Mouse (Mus musculus) C2C12 (cell line): ENCODE data around the gene Rgs6. TPM values are rescaled to one million over a fixed set of nuclear protein-coding genes. Genes with fewer than 3 reads are reported as not detected.

Source experiments
- H3K27me3 ChIP-seq: one replicate; pipeline ENCODE4 v1.6.1; 2011; ENCODE audit not compliant: control insufficient read depth, insufficient read depth, insufficient read length
- H3K36me3 ChIP-seq: one replicate; pipeline ENCODE4 v1.6.1; 2011; ENCODE audit not compliant: control insufficient read depth, insufficient read depth
- H3K4me3 ChIP-seq: one replicate; pipeline ENCODE4 v1.5.1; 2011; ENCODE audit warnings: mild to moderate bottlenecking, control low read depth; ENCODE audit not compliant: poor library complexity, insufficient read depth, severe bottlenecking
- H3K79me2 ChIP-seq: one replicate; pipeline ENCODE4 v1.6.1; 2011; ENCODE audit not compliant: control insufficient read depth, insufficient read depth
- H3K79me3 ChIP-seq: one replicate; pipeline ENCODE4 v1.6.1; 2011; ENCODE audit warnings: low read depth, control low read depth
- H3ac ChIP-seq: one replicate; pipeline ENCODE3; 2011; ENCODE audit warnings: low read depth; ENCODE audit not compliant: control insufficient read depth, insufficient read length
- CEBPB ChIP-seq: IDR thresholded peaks from one replicate; pipeline ENCODE4 v1.6.1; 2011; ENCODE audit warnings: low read depth, mild to moderate bottlenecking, control low read depth, moderate library complexity
- CTCF ChIP-seq: IDR thresholded peaks from one replicate; pipeline ENCODE4 v1.5.1; 2011; ENCODE audit not compliant: control insufficient read depth, insufficient read depth, insufficient read length
- FOSL1 ChIP-seq: IDR thresholded peaks from one replicate; pipeline ENCODE4 v1.8.0; 2011; ENCODE audit warnings: mild to moderate bottlenecking, low read length; ENCODE audit not compliant: poor library complexity, insufficient read depth, severe bottlenecking
- MAX ChIP-seq: IDR thresholded peaks from one replicate; pipeline ENCODE4 v1.6.1; 2011; ENCODE audit warnings: mild to moderate bottlenecking, control low read depth
- MYOD1 ChIP-seq: IDR thresholded peaks from one replicate; pipeline ENCODE4 v1.6.1; 2011; ENCODE audit warnings: low read depth; ENCODE audit not compliant: control insufficient read depth, insufficient read length
- MYOG ChIP-seq: IDR thresholded peaks from one replicate; pipeline ENCODE4 v1.6.1; 2011; ENCODE audit not compliant: control insufficient read depth, insufficient read length; ENCODE audit errors: extremely low read depth
- USF1 ChIP-seq: IDR thresholded peaks from one replicate; pipeline ENCODE4 v1.6.1; 2011; ENCODE audit warnings: low read depth, mild to moderate bottlenecking, control low read depth, moderate library complexity
- polyA plus RNA-seq: library from polyadenylated mRNA; unstranded; fragments of >200 nt; fragmentation: generic; extraction: Trizol; gene quantifications from one replicate; pipeline ENCODE4 v1.2.1, GENCODE M21; 2012; ENCODE audit warnings: missing spikeins

The Rgs6 gene
- polyA plus RNA-seq, 1 experiment, result not detected

DNA sequence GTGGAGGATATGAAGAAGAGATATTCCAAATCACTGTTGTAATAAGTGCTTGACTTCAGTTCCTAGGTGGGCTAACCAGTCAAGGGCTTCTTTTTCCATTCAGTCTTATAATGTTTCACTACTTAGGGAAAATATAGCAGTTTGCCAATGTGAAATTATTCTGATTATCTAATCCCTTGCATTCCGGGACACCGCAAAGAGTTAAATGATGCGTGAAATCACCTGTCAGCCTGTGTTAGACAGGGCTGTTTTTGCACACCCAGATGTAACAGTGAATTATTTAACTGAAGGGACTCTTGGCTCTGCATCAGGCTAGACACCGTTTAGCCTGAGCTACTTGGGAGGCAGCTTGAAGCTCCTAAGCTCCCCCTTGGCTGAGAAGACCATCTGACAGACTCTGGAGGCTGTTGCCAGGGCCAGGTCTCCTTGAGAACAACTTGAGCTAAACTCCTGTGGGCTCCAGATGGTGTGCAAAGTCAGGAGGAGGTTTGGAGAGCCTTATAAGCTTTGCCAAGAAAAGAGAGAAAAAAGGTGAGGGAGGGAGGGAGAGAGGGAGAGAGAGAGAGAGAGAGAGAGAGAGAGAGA lies 382.5 kb downstream of the Rgs6 start:
- Histone ChIP-seq H3K27me3 (no peaks in the 10 kb centered on the region), H3K79me3 (no peaks in the 10 kb centered on the region), H3K79me2 (no peaks in the 10 kb centered on the region), H3K4me3 (no peak overlapping the region), H3K36me3 (no peaks in the 10 kb centered on the region), H3ac (no peak overlapping the region)
- TF ChIP-seq CEBPB, result no peak
- no peak for TF ChIP-seq MAX
- no peak for TF ChIP-seq MYOD1
- no peak for TF ChIP-seq USF1
- TF ChIP-seq CTCF, result no peak

DNA sequence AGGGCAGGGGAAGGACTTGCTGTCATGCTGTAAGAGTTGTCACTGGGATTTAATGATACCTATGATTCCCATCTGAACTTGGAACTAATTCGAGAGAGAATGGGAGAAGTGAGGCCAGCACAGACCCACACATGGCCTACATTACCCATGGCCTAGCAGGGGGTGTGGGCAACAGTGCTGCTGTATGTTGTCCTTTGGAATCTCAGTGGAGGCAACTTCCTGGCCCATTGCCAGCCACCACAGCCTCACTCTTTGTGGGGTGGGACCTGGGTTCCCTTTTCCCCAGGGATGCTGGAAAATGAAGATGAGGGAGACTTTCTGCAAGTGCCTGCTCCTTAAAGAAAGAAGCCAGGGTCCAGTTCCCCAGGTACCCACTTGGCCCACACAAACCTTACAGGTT lies 383.1 kb downstream of the Rgs6 start:
- no peaks in the 10 kb centered on the region for H3K79me2 ChIP-seq
- no peaks in the 10 kb centered on the region for H3K27me3 ChIP-seq
- no peak overlapping the region for H3ac ChIP-seq
- H3K4me3 ChIP-seq, result no peak overlapping the region
- TF ChIP-seq MYOG (no peak), MYOD1 (no peak), USF1 (no peak), CTCF (no peak)
- no peaks in the 10 kb centered on the region for H3K79me3 ChIP-seq
- H3K36me3 ChIP-seq, result no peaks in the 10 kb centered on the region

DNA sequence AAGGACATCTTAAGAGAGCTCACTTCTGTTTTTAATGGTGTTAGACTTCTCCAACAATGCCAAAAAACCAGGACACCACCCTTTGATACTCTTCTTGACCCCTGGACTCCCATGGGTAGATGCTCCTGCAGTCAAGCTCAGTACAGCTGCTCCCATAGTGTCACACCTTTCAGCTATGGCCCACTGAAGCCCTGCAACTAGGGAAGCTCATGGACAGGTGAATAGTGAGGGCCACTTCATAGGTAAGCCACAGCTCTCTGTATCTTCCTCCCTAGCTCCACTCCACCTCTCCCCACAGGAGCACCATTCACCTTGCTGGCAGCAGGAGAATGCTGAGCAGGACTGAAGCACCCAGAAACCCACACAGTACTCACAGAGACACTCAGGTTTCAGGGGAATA lies 384.6 kb downstream of the Rgs6 start:
- Histone ChIP-seq H3K36me3 (no peaks in the 10 kb centered on the region), H3K4me3 (no peak overlapping the region), H3ac (no peak overlapping the region), H3K79me3 (no peaks in the 10 kb centered on the region), H3K79me2 (no peaks in the 10 kb centered on the region), H3K27me3 (no peaks in the 10 kb centered on the region)
- no peak for TF ChIP-seq FOSL1
- TF ChIP-seq USF1, result no peak
- TF ChIP-seq MYOD1, result no peak
- no peak for TF ChIP-seq CTCF

DNA sequence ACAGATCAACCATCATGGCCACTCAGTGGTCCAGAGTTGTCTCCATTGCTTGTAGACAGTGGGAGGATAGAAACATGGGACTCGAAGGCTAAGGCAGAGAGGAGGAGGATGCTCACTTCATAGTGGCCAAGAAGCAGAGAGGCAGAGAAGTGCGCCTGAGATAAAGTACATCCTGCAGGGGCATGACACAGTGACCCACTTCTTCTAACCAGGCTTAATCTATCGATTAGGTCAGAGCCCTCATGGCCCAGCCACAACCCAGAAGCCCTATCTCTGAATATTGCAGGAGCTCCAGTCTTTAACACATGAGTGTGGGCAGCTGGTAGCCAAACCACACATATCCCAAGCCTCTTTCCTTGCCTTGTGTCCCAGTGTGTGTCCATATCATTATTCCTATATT lies 385.7 kb downstream of the Rgs6 start:
- H3K79me3 ChIP-seq, result no peaks in the 10 kb centered on the region

DNA sequence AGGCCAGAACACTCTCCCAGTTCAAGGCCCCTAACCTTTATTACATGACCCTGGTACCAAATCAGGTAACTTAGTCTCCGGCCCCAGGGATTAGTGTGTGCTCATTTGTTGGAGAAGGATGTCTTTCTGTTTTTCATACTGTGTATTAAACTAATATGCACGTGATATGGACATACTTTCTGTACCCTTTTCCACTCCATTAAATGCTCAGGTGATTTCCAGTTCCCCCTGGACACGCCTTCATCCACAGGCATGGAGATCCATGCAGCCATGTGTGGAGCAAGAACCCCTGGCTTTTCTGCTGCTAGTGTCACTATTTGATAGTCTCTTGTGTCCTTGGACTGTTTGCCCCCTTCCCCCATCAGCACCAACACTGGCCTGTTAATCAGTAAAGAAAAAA lies 390.2 kb downstream of the Rgs6 start:
- no peaks in the 10 kb centered on the region for H3K79me2 ChIP-seq
- no peaks in the 10 kb centered on the region for H3K79me3 ChIP-seq
- TF ChIP-seq USF1 (no peak), CTCF (no peak), CEBPB (no peak), MYOD1 (no peak), FOSL1 (no peak), MYOG (no peak), MAX (no peak)
- H3K36me3 ChIP-seq, result no peaks in the 10 kb centered on the region
- no peaks in the 10 kb centered on the region for H3K27me3 ChIP-seq
- no peak overlapping the region for H3ac ChIP-seq
- H3K4me3 ChIP-seq, result no peak overlapping the region

More for the DNA sequence above, 385.7 kb downstream of the Rgs6 start:
- H3ac ChIP-seq, result no peak overlapping the region
- H3K4me3 ChIP-seq, result no peak overlapping the region
- no peak for TF ChIP-seq MYOG
- TF ChIP-seq CTCF, result no peak
- no peaks in the 10 kb centered on the region for H3K79me2 ChIP-seq
- no peaks in the 10 kb centered on the region for H3K36me3 ChIP-seq
- H3K27me3 ChIP-seq, result no peaks in the 10 kb centered on the region

DNA sequence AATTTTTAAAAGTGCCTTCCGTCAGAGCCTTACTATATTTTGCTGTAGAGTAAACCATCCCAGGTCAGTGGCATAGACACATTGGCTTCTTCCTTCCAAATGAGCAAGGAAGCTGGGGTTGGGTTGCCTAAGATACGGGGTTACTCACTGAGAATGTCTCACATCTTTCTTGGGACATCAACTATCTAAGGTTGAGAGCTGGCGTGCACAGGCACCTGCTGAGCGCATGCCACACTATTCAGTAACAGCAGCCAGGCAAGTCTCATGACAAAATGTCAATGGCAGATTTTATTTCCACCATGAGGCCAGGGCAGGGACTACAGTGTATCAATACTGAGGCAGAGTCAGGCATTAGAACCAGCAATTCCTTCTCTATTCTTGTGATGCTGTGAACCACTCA lies 394.6 kb downstream of the Rgs6 start:
- no peaks in the 10 kb centered on the region for H3K36me3 ChIP-seq
- TF ChIP-seq USF1 (no peak), CTCF (no peak), MYOG (no peak), FOSL1 (no peak), CEBPB (no peak), MAX (no peak), MYOD1 (no peak)
- no peak overlapping the region for H3K4me3 ChIP-seq
- no peaks in the 10 kb centered on the region for H3K79me2 ChIP-seq
- H3ac ChIP-seq, result no peak overlapping the region
- no peaks in the 10 kb centered on the region for H3K27me3 ChIP-seq
- H3K79me3 ChIP-seq, result no peaks in the 10 kb centered on the region
